Mouse (Mus musculus) midbrain, embryonic 16.5 days (tissue): ENCODE measurements around the gene Syngr1. TPM values are rescaled to one million over a fixed set of nuclear protein-coding genes. Genes with fewer than 3 reads are reported as not detected.
"Not testable (repeated sequence)": the region's sequence is repeated elsewhere in the genome, so short reads cannot be mapped to it uniquely, and the experiment has no call there.

ENCODE experiments used
- ATAC-seq: fragments of 200-750 bp; cut with Nextera tagmentation; 2 replicates; pipeline ENCODE4 v1.8.0; 2017; ENCODE audit warnings: moderate TSS enrichment
- H3K27ac ChIP-seq: fragments of 300-500 bp; sonication (generic); 2 replicates; pipeline ENCODE4 v1.5.1; 2014; ENCODE audit warnings: mild to moderate bottlenecking, low read length, mixed read lengths
- H3K27me3 ChIP-seq: fragments of 300-500 bp; sonication (generic); 2 replicates; pipeline ENCODE4 v1.6.1; 2014; ENCODE audit warnings: low read depth, low read length, mixed read lengths; ENCODE audit not compliant: control insufficient read depth, insufficient read depth
- H3K36me3 ChIP-seq: fragments of 300-500 bp; sonication (generic); 2 replicates; pipeline ENCODE4 v1.6.1; 2014; ENCODE audit warnings: mild to moderate bottlenecking, low read length, moderate library complexity, mixed read lengths; ENCODE audit not compliant: control insufficient read depth, insufficient read depth
- H3K4me1 ChIP-seq: fragments of 300-500 bp; sonication (generic); 2 replicates; pipeline ENCODE4 v1.6.1; 2014; ENCODE audit warnings: mild to moderate bottlenecking, low read length, mixed read lengths; ENCODE audit not compliant: control insufficient read depth, insufficient read depth
- H3K4me2 ChIP-seq: fragments of 300-500 bp; sonication (generic); 2 replicates; pipeline ENCODE4 v1.6.1; 2014; ENCODE audit warnings: mild to moderate bottlenecking, low read length, mixed read lengths
- H3K4me3 ChIP-seq: fragments of 300-500 bp; sonication (generic); 2 replicates; pipeline ENCODE4 v1.5.1; 2014; ENCODE audit warnings: low read depth, mild to moderate bottlenecking, low read length, moderate library complexity, mixed read lengths
- H3K9ac ChIP-seq: fragments of 300-500 bp; sonication (generic); 2 replicates; pipeline ENCODE4 v1.6.1; 2014; ENCODE audit warnings: low read depth, low read length, mixed read lengths
- H3K9me3 ChIP-seq: fragments of 300-500 bp; sonication (generic); replicated peaks from 2 replicates; pipeline ENCODE4 v1.6.1; 2014; ENCODE audit warnings: mild to moderate bottlenecking, low read length, mixed read lengths; ENCODE audit not compliant: control insufficient read depth, poor library complexity, severe bottlenecking
- WGBS: fragments of 180-500 bp; shearing (Covaris S2); extraction: QIAGEN DNeasy Blood & Tissue Kit; methylation state at CpG from one replicate; pipeline ENCODE4 v1.1.7; 2014; 5-methylcytosine and 5-hydroxymethylcytosine counted together
- polyA plus RNA-seq: library from polyadenylated mRNA; unstranded; fragments of >200 nt; fragmentation: Nextera tagmentation; extraction: Ambion mirVana; gene quantifications from 2 replicates; pipeline ENCODE4 v1.2.1, GENCODE M21; 2015

Syngr1 gene
- polyA plus RNA-seq, 1 experiment from 2014 or later: 83.9 TPM

DNA sequence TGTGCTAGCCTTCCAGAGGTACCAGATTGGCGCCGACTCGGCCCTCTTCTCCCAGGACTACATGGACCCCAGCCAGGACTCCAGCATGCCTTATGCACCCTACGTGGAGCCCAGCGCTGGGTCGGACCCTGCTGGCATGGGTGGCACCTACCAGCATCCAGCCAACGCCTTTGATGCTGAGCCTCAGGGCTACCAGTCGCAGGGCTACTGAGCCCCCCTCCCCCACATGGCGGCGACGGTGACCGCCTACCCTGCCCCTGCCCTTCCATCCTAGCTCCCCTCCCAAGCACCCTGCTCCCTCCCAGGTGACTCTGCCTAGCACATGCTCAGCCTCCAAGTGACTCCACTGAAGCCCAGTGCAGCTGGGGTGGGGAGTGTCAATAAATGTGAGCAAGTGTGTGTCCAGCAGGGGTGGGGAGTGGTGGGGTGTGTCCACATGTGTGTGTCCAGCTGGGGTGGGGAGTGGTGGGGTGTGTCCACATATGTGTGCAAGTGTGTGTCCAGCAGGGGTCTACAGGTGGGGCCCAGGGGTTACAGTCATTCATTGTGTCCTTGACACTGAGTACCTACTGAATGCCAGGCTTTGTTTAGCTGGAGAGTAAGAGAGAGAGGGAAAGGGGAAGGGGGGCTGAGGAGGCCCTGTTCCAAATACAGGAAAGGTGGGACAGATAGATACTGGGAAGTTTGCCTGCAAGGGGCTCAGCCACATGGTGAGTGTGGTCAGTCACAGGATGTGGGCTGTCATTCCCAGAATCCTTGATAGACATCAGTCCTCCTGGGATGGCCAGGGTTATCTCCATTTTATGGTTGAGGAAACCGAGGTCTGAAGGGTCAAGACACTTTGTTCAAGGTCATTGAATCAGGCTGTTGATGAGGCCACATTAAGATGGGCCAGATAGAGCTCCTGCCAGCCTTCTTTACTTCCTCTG is 25.0 kb downstream of the Syngr1 start:
- no peak overlapping the region for H3K9ac ChIP-seq
- no peaks in the 10 kb centered on the region for H3K4me1 ChIP-seq
- 82% methylated on average over 13 of the region's 13 CpGs for WGBS
- H3K36me3 ChIP-seq: peaks cover 19% of the 10 kb centered on the region
- H3K4me3 ChIP-seq: no peak overlapping the region
- no peak overlapping the region for H3K4me2 ChIP-seq
- H3K27ac ChIP-seq: no peak overlapping the region
- ATAC-seq: no peak
- no peaks in the 10 kb centered on the region for H3K27me3 ChIP-seq
- H3K9me3 ChIP-seq: no peaks in the 10 kb centered on the region

DNA sequence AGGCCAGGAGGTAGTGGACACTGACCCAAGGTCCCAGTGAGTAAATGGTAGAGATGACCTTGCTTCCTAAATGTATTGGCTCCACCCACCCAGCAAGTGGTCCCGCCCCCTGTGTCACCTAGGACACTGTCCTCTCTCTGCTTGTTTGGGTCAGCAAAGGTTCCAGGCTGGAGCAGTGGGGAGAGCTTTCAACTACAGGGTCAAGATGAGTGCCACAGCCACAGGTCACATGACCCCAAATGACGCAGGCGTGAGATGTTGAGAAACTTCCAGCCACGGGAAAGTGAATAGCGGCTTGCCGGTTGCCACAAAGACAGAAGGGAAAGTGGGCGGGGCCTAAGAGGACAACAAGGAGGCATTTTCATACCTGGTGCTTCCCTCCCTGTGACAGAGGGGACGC is 26.0 kb downstream of the Syngr1 start:
- no peak overlapping the region for H3K4me3 ChIP-seq
- no peaks in the 10 kb centered on the region for H3K4me1 ChIP-seq
- H3K27me3 ChIP-seq: no peaks in the 10 kb centered on the region
- no peak overlapping the region for H3K27ac ChIP-seq
- 77% methylated on average over 8 of the region's 8 CpGs for WGBS
- no peak for ATAC-seq
- no peak overlapping the region for H3K9ac ChIP-seq
- H3K36me3 ChIP-seq: peaks cover 17% of the 10 kb centered on the region
- no peak overlapping the region for H3K4me2 ChIP-seq
- no peaks in the 10 kb centered on the region for H3K9me3 ChIP-seq

GRCm38 (mm10) chr15:80119076-80119475 is 27.9 kb downstream of the Syngr1 start:
- no peaks in the 10 kb centered on the region for H3K4me1 ChIP-seq
- WGBS: 86% methylated on average over 6 of the region's 6 CpGs
- H3K9ac ChIP-seq: no peak overlapping the region
- H3K36me3 ChIP-seq: peaks cover 10% of the 10 kb centered on the region
- no peak overlapping the region for H3K27ac ChIP-seq
- H3K4me3 ChIP-seq: no peak overlapping the region
- no peaks in the 10 kb centered on the region for H3K9me3 ChIP-seq
- H3K27me3 ChIP-seq: no peaks in the 10 kb centered on the region
- H3K4me2 ChIP-seq: no peak overlapping the region
- no peak for ATAC-seq

GRCm38 (mm10) chr15:80121721-80122325 is 30.7 kb downstream of the Syngr1 start:
- no peak for ATAC-seq
- 89% methylated on average over 9 of the region's 9 CpGs for WGBS
- no peak overlapping the region for H3K4me2 ChIP-seq

GRCm38 (mm10) chr15:80122431-80122830 is 31.3 kb downstream of the Syngr1 start:
- not testable (repeated sequence) for H3K4me3 ChIP-seq, H3K27me3 ChIP-seq, H3K36me3 ChIP-seq, H3K4me2 ChIP-seq, ATAC-seq, H3K27ac ChIP-seq, H3K9ac ChIP-seq, H3K9me3 ChIP-seq, H3K4me1 ChIP-seq
- 92% methylated on average over 6 of the region's 6 CpGs for WGBS

More at GRCm38 (mm10) chr15:80121721-80122325, 30.7 kb downstream of the Syngr1 start:
- no peaks in the 10 kb centered on the region for H3K4me1 ChIP-seq
- no peaks in the 10 kb centered on the region for H3K36me3 ChIP-seq
- no peak overlapping the region for H3K4me3 ChIP-seq
- H3K27ac ChIP-seq: no peak overlapping the region
- no peaks in the 10 kb centered on the region for H3K9me3 ChIP-seq
- H3K27me3 ChIP-seq: no peaks in the 10 kb centered on the region
- H3K9ac ChIP-seq: no peak overlapping the region

GRCm38 (mm10) chr15:80124651-80125050 is 33.5 kb downstream of the Syngr1 start:
- ATAC-seq: no peak
- Histone ChIP-seq H3K27me3 (no peaks in the 10 kb centered on the region), H3K9me3 (no peaks in the 10 kb centered on the region), H3K36me3 (no peaks in the 10 kb centered on the region), H3K4me1 (no peaks in the 10 kb centered on the region), H3K4me3 (no peak overlapping the region), H3K4me2 (no peak overlapping the region), H3K27ac (no peak overlapping the region), H3K9ac (no peak overlapping the region)
- WGBS: 76% methylated on average over 4 of the region's 4 CpGs

DNA sequence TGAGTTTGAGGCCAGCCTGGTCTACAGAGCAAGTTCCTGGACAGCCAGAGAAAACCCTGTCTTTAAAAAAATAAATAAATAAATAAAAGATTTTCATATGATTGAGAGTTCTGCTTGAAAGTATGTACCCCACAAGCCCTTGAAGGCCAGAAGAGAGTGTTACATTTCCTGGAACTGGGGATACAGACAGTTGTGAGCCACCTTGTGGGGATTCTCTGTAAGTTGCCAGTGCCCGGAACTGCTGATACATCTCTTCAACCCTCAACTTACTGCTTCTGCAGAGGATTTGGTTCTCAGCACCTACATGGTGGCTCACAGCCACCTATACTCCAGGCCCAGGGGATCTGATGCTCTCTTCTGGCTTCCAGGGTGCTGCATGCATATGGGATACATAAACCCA is 36.1 kb downstream of the Syngr1 start:
- H3K4me2 ChIP-seq: no peak overlapping the region
- no peak overlapping the region for H3K27ac ChIP-seq
- no peaks in the 10 kb centered on the region for H3K27me3 ChIP-seq
- ATAC-seq: no peak
- 73% methylated on average over 1 of the region's 1 CpGs for WGBS
- H3K4me3 ChIP-seq: no peak overlapping the region
- H3K36me3 ChIP-seq: no peaks in the 10 kb centered on the region
- H3K9me3 ChIP-seq: no peaks in the 10 kb centered on the region
- no peaks in the 10 kb centered on the region for H3K4me1 ChIP-seq
- H3K9ac ChIP-seq: no peak overlapping the region

DNA sequence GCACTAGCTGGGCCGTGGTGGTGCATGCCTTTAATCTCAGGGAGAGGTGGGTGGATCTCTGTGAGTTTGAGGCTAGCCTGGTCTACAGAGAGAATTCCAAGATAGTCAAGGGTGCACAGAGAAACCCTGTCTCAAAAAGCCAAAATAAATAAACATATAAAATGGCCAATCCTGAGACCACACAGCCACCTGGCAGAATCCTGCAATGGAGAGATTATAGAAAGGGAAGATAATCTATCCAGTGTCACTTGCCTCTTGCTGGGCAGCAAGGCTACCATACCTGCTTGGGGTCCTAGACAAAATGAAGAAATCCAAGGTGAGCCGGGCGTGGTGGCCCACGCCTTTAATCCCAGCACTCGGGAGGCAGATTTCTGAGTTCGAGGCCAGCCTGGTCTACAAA is 38.8 kb downstream of the Syngr1 start:
- 92% methylated on average over 6 of the region's 6 CpGs for WGBS

GRCm38 (mm10) chr15:80130689-80131088 is 39.6 kb downstream of the Syngr1 start:
- no peak for ATAC-seq
- Histone ChIP-seq H3K4me1 (peaks cover 18% of the 10 kb centered on the region), H3K9ac (no peak overlapping the region), H3K9me3 (no peaks in the 10 kb centered on the region), H3K4me3 (no peak overlapping the region), H3K36me3 (no peaks in the 10 kb centered on the region), H3K27me3 (no peaks in the 10 kb centered on the region), H3K4me2 (no peak overlapping the region), H3K27ac (no peak overlapping the region)
- WGBS: 88% methylated on average over 5 of the region's 5 CpGs

More for the DNA sequence above, 38.8 kb downstream of the Syngr1 start:
- Histone ChIP-seq H3K4me2 (no peak overlapping the region), H3K4me3 (no peak overlapping the region), H3K9ac (no peak overlapping the region), H3K4me1 (peaks cover 14% of the 10 kb centered on the region), H3K9me3 (no peaks in the 10 kb centered on the region), H3K36me3 (no peaks in the 10 kb centered on the region), H3K27ac (no peak overlapping the region), H3K27me3 (no peaks in the 10 kb centered on the region)
- no peak for ATAC-seq
